Mouse (Mus musculus) erythroblast, embryonic 14.5 days (primary cell): Measurements from ENCODE around the gene Avp.

Experiments
- GATA1 ChIP-seq: IDR thresholded peaks from 2 replicates; pipeline ENCODE4 v1.6.1; 2012; ENCODE audit warnings: low read length, inconsistent platforms, mixed read lengths
- TAL1 ChIP-seq: IDR thresholded peaks from 3 replicates; pipeline ENCODE4 v1.6.1; 2012; ENCODE audit warnings: low read length, inconsistent platforms, mixed read lengths

GRCm38 (mm10) chr2:130629080-130629838, 46.9 kb upstream of the Avp start:
- TF ChIP-seq TAL1, result no peak
- no peak for TF ChIP-seq GATA1
